Mouse (Mus musculus) spleen, adult 2 months (tissue): Measurements from ENCODE around the gene Ldlrad3.

Source experiments
- CTCF ChIP-seq: fragments of 200-500 bp; IDR thresholded peaks from 2 replicates; pipeline ENCODE4 v1.5.1; 2011; ENCODE audit warnings: mild to moderate bottlenecking, inconsistent platforms; ENCODE audit not compliant: insufficient read depth, insufficient read length, insufficient replicate concordance; ENCODE audit errors: extremely low read depth
- POLR2A ChIP-seq: fragments of 200-500 bp; IDR thresholded peaks from 2 replicates; pipeline ENCODE4 v1.6.1; 2011; ENCODE audit warnings: low read depth, low read length, inconsistent platforms

GRCm38 (mm10) chr2:102227839-102228238 is 41.7 kb upstream of the Ldlrad3 start:
- TF ChIP-seq CTCF (no peak), POLR2A (no peak)
